Mouse (Mus musculus) bone marrow, adult 2 months (tissue): ENCODE results near the gene Acta1. TPM values are rescaled to one million over a fixed set of nuclear protein-coding genes. Genes with fewer than 3 reads are reported as not detected.

Source experiments
- H3K27ac ChIP-seq: fragments of 200-500 bp; 2 replicates; pipeline ENCODE4 v1.5.1; 2012; ENCODE audit warnings: low read depth, mild to moderate bottlenecking, control low read depth, inconsistent platforms, low read length; ENCODE audit not compliant: control insufficient read depth, poor library complexity, insufficient read depth
- H3K4me1 ChIP-seq: fragments of 200-500 bp; 2 replicates; pipeline ENCODE4 v1.6.1; 2011; ENCODE audit warnings: low read length; ENCODE audit not compliant: control insufficient read depth, insufficient read depth
- H3K4me3 ChIP-seq: fragments of 200-500 bp; replicated peaks from 2 replicates; pipeline ENCODE3; 2011; ENCODE audit warnings: mild to moderate bottlenecking, low read depth, low read length, control low read depth; ENCODE audit not compliant: control insufficient read depth
- CTCF ChIP-seq: fragments of 200-500 bp; IDR thresholded peaks from 2 replicates; pipeline ENCODE4 v1.5.1; 2011; ENCODE audit warnings: low read length, control low read depth; ENCODE audit not compliant: control insufficient read depth, insufficient read depth
- POLR2A ChIP-seq: fragments of 200-500 bp; IDR thresholded peaks from 2 replicates; pipeline ENCODE4 v1.6.1; 2011; ENCODE audit warnings: low read depth, mild to moderate bottlenecking, control low read depth, low read length, borderline replicate concordance; ENCODE audit not compliant: control insufficient read depth
- WGBS: fragments of 180-500 bp; shearing (Covaris S2); methylation state at CpG from one replicate; pipeline ENCODE4 v1.1.7; 2018; 5-methylcytosine and 5-hydroxymethylcytosine counted together
- polyA plus RNA-seq: library from polyadenylated mRNA; stranded (reverse); fragments of >200 nt; gene quantifications from 2 replicates; pipeline ENCODE4 v1.2.4, GENCODE M21; 2011; ENCODE audit warnings: low replicate concordance; ENCODE audit not compliant: missing spikeins, insufficient read depth, insufficient read length

Acta1 gene
- 41.5 and 54.8 TPM in 2 replicates for polyA plus RNA-seq

DNA sequence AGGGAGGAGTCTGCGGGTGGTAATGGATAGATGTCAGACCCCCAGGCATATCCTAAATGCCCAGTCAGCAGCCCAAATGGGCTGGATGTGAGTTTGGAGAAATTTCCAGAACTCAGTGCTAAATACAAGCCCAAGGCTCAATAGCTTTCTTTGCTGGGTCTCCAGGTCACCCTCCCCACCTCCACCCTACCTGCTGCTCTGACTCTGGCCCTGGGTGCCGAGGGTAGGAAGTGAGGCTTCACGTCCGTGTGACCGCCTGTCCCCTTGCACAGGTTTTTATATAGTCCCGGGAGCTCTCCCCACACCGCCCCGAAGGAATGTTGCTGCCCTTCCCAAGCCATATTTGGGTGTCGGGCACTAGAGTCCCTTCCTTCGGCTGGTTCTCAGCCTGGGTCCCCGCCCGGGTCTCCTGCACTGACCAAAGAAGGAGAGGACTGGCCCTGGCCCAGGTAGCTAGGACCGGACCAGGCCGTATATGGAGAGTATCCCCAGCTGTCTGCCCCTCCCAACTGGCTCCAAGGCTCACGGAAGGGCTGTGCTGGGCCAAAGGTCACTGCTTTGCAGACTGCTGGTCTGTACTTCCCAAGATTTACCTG lies at the start of gene Acta1:
Gene Acta1, minus strand, starts transcription at position 250 of the 596 bp plus-strand sequence.
- WGBS: 22% methylated on average over 15 of the region's 15 CpGs
- no peak within 1 kb of the TSS for H3K4me3 ChIP-seq
- TF ChIP-seq CTCF (no peak), POLR2A (no peak)
- H3K4me1 ChIP-seq: no peaks in the 10 kb centered on the region
- no peak within 1 kb of the TSS for H3K27ac ChIP-seq

GRCm38 (mm10) chr8:123929026-123929425 lies 34.5 kb upstream of the Acta1 start:
- no peaks in the 10 kb centered on the region for H3K4me1 ChIP-seq
- no peak overlapping the region for H3K4me3 ChIP-seq
- 91% methylated on average over 7 of the region's 7 CpGs for WGBS
- no peak for TF ChIP-seq POLR2A
- TF ChIP-seq CTCF: no peak
- H3K27ac ChIP-seq: no peak overlapping the region

- Histone ChIP-seq H3K4me3 (no peak overlapping the region), H3K4me1 (no peaks in the 10 kb centered on the region), H3K27ac (no peak overlapping the region)
- 88% methylated on average over 3 of the region's 3 CpGs for WGBS
- TF ChIP-seq POLR2A (no peak), CTCF (no peak)
Observed at GRCm38 (mm10) chr8:123925671-123926070, 31.1 kb upstream of the Acta1 start.

DNA sequence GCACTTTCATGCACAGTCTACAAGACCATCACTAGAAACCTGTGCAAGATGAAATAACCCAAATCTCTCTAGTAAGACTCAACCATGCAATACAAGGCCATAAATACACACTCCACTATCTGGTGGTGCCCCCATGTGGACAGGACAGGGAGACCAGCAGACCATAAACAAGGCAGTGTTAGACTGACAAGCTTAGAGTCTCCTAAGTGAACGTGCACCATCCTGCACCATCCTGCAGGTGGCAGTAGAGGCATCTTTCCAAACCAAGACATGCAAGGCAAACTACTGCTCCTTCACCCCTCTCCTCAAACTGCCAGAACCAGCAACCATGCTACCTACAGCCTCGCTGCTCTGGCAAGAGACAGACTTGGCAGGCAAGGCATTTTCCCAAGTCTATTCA lies 30.2 kb upstream of the Acta1 start:
- Histone ChIP-seq H3K4me3 (no peak overlapping the region), H3K4me1 (no peaks in the 10 kb centered on the region), H3K27ac (no peak overlapping the region)
- TF ChIP-seq POLR2A: no peak
- peak; percentile 96 for TF ChIP-seq CTCF
- 14% methylated on average over 2 of the region's 2 CpGs for WGBS

- Histone ChIP-seq H3K4me3 (no peak overlapping the region), H3K4me1 (no peaks in the 10 kb centered on the region), H3K27ac (no peak overlapping the region)
- WGBS: 85% methylated on average over 3 of the region's 3 CpGs
- TF ChIP-seq CTCF (no peak), POLR2A (no peak)
Observed at GRCm38 (mm10) chr8:123914635-123915034, 20.1 kb upstream of the Acta1 start.

- H3K4me3 ChIP-seq: no peak overlapping the region
- no peak for TF ChIP-seq CTCF
- no peak for TF ChIP-seq POLR2A
- no peak overlapping the region for H3K27ac ChIP-seq
- H3K4me1 ChIP-seq: no peaks in the 10 kb centered on the region
- WGBS: 90% methylated on average over 4 of the region's 4 CpGs
Observed at GRCm38 (mm10) chr8:123912265-123912664, 17.7 kb upstream of the Acta1 start.

- WGBS: 97% methylated on average over 6 of the region's 6 CpGs
- no peak overlapping the region for H3K27ac ChIP-seq
- H3K4me3 ChIP-seq: no peak overlapping the region
- TF ChIP-seq POLR2A (no peak), CTCF (no peak)
- no peaks in the 10 kb centered on the region for H3K4me1 ChIP-seq
Observed at GRCm38 (mm10) chr8:123907604-123908003, 13.1 kb upstream of the Acta1 start.

DNA sequence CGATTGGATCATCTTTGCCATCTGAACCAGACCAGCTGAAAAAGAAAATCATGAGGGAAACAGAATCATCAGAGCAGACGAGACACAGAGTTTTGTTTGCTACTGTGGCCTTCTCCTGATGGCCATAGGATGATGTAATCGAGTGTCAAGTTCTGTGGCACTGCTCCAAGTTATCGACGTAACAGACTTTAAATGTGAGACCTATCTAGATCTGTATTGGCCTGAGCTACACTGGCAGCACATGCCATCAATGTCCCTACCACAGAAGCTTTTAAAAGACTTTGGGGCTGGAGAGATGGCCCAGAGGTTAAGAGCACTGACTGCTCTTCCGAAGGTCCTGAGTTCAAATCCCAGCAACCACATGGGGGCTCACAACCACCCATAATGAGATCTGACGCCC lies 8.1 kb upstream of the Acta1 start:
- Histone ChIP-seq H3K27ac (no peak overlapping the region), H3K4me3 (no peak overlapping the region), H3K4me1 (no peaks in the 10 kb centered on the region)
- WGBS: 84% methylated on average over 7 of the region's 7 CpGs
- TF ChIP-seq POLR2A (no peak), CTCF (no peak)

- WGBS: 91% methylated on average over 7 of the region's 7 CpGs
- H3K27ac ChIP-seq: no peak overlapping the region
- TF ChIP-seq CTCF (no peak), POLR2A (no peak)
Observed at GRCm38 (mm10) chr8:123899366-123899765, 4.8 kb upstream of the Acta1 start.

More at GRCm38 (mm10) chr8:123899366-123899765, 4.8 kb upstream of the Acta1 start:
- Histone ChIP-seq H3K4me3 (no peak overlapping the region), H3K4me1 (no peaks in the 10 kb centered on the region)
